Mouse (Mus musculus) 416B (cell line): ENCODE data around the gene Tmem161a.

Experiments
- DNase-seq: peaks from one replicate; pipeline ENCODE4 v3.0.0; 2011; ENCODE audit warnings: low read depth

Gene Tmem161a

GRCm38 (mm10) chr8:70172043-70172681 lies at the start of gene Tmem161a:
Tmem161a (plus strand) TSS chr8:70172356.
- peak; percentile 97 for DNase-seq

DNA sequence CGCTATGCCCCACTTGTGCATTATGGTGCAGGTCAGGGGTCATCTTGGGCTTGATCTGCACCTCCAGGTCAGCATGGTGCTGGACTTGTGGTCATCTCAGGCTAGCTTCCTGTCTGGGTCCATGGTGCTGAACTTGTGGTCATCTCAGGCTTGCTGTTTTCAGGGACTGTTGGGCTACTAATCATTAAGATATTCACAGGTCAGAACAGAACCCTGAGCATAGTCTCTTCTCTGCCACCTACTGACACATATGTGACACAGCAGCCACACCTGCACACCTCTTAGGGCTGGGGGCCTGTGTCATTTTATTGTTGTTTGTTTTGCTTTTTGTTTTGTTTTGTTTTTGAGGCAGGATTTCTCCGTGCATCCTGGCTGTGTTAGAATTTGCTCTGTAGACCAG lies 49.3 kb upstream of the Tmem161a start:
- peak; percentile 59 for DNase-seq

DNA sequence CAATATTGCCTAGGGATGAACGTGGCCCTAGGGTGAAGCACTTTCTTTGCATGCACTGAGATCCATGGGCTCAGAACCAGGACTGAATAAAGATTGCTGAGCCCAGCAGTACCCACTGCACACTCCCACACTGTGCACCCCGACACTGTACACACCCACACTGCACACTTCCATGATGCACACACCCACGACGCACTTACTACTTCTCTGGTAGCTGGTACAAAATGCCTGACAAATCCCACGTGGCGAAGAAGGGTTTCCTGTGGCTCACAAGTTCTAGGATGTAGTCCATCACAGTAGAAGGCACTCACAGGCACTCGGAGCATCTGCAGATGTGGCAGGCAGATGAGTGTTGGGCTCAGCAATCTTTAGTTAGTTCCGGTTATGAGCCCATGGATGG lies 47.2 kb upstream of the Tmem161a start:
- no peak for DNase-seq

- no peak for DNase-seq
Observed at GRCm38 (mm10) chr8:70128435-70128834, 43.7 kb upstream of the Tmem161a start.

- DNase-seq: no peak
Observed at GRCm38 (mm10) chr8:70129309-70129952, 42.7 kb upstream of the Tmem161a start.

- DNase-seq: no peak
Observed at GRCm38 (mm10) chr8:70130066-70130465, 42.1 kb upstream of the Tmem161a start.

- peak; percentile 90 for DNase-seq
Observed at GRCm38 (mm10) chr8:70131166-70131883, 40.8 kb upstream of the Tmem161a start, which contains the start of gene Nr2c2ap. Nr2c2ap (plus strand) TSS chr8:70131333.

GRCm38 (mm10) chr8:70134086-70134485 lies 38.1 kb upstream of the Tmem161a start:
- no peak for DNase-seq

DNA sequence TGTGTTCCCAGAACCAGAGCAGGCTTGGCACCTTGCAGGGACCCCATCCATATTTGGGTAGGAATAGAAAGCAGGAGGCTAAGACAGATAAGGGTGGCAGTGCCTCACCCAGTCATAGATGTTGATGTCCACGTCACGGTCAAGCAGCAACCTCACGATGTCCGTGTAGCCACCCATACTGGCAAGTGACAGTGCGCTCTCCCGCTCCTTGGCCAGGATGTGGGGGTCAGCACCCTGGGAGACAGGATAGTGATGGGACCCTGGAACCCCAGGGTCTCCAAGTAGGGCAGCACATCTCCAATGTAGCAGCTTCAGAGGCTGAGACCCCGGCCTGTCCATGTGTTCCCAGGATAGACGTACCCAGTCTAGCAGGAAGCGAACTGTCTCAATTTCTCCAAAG lies 37.2 kb upstream of the Tmem161a start:
- DNase-seq: no peak

- DNase-seq: no peak
Observed at GRCm38 (mm10) chr8:70136591-70136990, 35.6 kb upstream of the Tmem161a start.

DNA sequence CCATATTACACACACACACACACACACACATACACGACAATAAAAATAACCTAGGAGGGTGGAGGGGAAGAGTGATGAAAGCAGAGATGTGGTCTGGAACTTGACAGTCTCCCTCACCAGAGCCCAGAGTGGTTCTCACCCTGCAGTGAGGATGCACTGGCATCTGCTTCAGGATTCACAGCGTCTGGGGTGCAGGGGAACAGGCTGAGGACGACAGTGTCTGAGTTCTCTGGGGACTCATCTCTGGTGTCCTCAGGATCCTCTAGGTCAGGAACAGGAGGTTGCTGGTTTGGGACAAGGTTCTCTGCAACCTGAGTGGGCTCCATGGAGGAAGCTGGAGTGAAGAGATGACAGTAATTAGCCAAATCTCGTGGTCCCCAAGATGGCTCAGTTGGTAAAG lies 34.3 kb upstream of the Tmem161a start:
- no peak for DNase-seq

DNA sequence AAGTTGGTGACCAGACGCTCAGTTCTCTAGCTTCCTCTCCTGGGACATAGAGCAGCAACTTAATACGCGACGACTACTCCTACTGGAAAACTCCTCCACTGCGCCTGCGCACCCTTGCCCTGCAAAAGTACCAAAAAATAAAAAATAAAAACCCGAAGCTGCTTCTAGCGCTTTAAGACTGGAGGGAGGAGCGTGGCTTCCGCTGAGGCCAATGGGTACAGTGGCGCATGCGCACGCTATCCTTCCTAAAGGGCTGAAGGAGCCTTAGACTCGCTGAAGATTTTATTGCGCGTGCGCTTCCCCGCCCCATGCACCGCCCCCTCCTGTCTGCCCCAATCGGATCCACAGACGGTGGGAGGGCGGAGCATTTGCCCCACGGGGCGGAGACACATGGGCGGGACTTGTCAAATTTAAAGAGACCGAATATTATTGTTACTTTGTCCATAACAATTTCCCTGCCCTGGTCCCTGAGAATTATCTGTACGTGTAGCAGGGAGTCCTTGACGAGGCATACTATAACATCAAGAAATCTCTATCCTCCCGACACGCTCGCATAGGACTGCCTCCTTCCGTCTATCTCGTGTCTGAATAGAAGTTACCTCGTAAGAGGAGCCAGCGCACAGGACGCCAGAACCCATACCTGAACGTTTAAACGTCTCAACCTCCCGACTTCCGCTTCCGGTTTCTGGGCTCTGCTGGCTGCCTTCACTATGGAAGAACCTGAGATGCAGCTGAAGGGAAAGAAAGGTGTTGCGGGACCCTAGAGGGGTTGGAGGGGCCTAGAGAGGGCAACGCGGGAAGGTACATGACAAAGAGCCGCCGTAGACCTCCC lies 32.9 kb upstream of the Tmem161a start, which contains the start of the genes Rfxank, Borcs8 and Mef2b:
Gene Rfxank, minus strand, starts transcription at position 129 of the 832 bp plus-strand sequence.
Gene Borcs8, plus strand, starts transcription at position 474 of the 832 bp plus-strand sequence.
Gene Mef2b, plus strand, starts transcription at position 686 of the 832 bp plus-strand sequence.
- DNase-seq: peak; percentile 100

DNA sequence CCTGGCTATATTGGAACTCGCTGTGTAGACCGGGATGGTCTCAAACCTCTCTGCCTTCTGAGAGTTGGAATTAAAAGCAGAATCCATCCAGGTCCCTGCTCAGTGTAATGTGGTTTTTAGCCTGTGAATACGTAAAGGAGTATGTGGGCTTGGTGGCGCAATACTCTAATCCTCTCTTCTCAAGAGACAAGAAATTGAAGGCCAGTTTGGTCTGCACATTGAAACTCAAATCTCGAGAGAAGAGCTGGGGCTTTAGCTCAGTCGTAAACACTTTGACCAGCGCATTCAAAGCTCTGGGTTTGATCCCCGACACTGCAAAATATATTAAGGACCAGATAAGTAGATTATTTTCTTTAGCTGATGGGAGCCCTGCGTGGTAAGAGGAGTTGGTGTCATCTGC lies 32.2 kb upstream of the Tmem161a start:
- DNase-seq: peak; percentile 83

GRCm38 (mm10) chr8:70147678-70148607 lies 24.2 kb upstream of the Tmem161a start:
- DNase-seq: peak; percentile 84

DNA sequence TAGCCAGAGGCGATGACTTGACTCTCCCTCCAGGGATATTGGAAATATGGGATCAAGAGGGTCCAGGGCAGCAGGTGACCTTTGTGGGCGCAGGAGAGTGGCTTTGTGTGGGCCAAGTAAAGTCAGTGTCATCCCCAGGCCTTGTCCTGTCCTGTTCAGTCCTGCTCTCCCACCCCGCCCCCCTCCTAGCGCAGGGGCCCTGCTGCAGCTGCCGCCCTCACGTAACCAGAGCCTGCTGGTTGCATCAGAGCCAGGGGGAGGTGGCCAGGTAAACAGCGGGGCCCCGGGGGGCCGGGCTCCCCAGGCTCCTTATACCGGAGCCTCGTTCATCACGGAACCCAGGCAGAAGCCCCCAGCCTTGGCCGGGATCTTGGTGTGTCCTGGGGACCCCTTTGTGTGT lies 22.0 kb upstream of the Tmem161a start:
- no peak for DNase-seq

DNA sequence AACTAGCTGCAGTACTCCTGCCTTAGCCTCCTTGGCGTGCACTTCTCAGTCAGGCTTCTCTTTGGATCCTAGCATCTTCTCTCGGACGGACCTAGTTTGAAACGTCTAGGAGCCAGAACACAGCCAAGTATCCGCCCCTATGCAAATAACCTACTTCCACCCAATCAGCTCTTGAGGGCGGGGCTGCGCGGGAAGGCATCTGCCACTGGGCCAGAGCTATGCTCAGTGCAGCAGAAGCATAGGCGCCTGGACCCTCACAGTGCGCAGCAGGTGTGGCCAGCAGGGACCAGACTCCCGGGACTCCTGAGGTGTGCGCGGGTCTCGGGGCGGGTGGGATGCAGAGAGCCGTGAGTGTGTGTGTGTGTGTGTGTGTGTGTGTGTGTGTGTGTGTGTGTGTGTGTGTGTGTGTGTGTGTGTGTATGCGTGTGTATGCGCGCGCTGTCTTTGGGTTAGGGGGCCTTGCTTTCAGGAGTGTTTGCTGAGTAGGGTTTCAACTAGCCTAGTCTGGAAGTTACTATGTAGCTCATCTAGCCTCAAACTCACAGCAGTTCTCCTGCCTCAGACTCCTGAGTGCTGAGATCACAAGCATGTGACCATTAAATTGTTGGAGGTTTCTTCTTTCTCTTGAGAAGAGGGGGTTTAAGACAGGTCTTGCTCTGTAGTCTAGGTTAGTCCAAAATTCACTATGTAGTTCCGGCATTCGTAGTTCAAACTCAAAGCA lies 19.5 kb upstream of the Tmem161a start:
- DNase-seq: no peak

DNA sequence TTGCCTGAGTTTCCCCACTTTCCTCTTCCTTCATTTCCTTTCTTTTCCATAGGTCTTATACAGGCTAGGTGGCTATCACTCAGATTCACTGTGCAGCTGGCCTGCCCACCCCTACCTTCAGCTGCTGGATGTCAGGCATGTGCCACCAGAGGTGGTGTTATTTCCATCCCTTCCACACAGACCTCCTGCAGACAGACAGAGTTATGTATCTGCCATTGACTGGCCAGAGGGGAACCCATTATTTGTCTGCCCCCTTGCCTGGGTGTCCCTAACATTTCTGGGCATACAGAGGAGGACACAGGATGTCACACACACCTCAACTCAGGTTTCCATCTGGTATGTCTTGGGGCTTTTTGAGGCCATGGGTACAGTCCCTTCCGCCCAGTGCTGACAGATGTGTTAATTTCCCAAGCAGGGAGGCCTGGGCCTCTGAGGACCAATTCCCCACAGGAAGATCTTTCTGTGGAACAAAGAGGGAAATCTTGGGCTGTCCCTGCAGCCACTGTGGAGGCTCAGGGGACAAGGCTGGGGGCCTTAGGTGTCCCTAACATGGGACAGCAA lies 14.8 kb upstream of the Tmem161a start:
- DNase-seq: no peak

DNA sequence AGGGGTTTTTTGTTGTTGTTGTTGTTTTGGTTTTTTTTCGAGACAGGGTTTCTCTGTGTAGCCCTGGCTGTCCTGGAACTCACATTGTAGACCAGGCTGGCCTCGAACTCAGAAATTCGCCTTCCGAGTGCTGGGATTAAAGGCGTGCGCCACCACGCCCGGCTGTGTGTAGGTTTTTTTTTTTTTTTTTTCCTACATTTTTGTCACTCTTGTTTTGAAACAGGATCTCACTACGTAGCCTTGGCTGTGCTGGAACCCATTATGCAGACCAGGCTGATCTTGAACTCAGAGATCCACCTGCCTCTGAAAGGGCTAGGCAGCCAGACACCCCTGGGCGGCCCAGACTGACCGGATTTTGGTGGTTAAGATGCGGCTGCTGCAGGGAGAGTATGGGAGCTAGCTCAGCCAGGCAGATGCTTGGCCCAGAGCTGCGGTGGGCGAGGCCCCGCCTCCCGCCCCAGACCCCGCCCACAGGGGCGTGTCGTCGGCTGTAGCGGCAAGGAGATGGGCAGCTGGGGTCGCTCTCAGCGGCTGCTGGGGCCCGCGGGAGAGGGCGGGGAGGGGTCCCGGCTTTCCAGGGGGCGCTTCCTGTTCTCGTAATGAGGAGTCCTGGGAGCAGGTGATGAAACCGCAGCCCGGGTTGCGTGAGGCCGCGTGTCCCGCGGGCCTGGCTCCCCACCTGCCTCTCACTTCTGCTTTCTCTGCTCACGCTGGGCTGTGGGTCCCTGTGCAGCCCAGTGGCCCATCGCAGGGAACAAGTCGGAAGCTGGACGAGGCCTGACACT lies 13.9 kb upstream of the Tmem161a start:
- DNase-seq: peak; percentile 76

DNA sequence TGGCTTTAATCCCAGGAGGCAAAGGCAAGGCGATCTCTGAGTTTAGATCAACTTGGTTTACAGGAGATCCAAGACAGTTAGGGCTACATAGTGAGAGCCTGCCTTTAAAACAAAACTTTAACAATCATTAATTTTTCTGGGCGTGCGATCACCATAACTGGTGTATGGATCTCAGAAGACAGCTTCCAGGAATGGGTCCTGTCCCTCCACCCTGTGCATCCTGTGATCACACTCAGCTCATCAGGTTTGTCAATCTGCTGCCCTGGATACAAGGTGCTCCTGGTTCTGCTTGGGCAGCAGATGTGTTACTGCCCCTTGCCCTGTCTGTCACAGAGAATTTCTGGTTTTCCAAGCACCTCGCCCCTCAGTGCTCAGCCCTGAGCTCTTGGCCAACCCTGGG lies 12.9 kb upstream of the Tmem161a start:
- no peak for DNase-seq
